Mouse (Mus musculus) heart, postnatal 14 days (tissue): ENCODE data around the gene Esr1. TPM values are rescaled to one million over a fixed set of nuclear protein-coding genes. Genes with fewer than 3 reads are reported as not detected.
A peak's percentile ranks its signal among the peaks of the same experiment; 100 is the strongest.
"Not testable (repeated sequence)": the region's sequence is repeated elsewhere in the genome, so short reads cannot be mapped to it uniquely, and the experiment has no call there.

Experiments
- DNase-seq, 2 experiments: peaks; one replicate each; pipeline ENCODE4 v3.0.0; 2021 to 2022
- intact Hi-C: fragments of 180-260 bp; cut with DNase I; formaldehyde crosslinking; loops from one replicate; pipeline ENCODE4 v1.15.1; 2025
- total RNA-seq, 2 experiments: library from RNA; stranded (reverse); gene quantifications; 2 replicates each; pipeline ENCODE4 v1.2.3; 2021

The Esr1 gene
- total RNA-seq, 2 experiments from 2014 or later, result 0.59 to 1.2 TPM

DNA sequence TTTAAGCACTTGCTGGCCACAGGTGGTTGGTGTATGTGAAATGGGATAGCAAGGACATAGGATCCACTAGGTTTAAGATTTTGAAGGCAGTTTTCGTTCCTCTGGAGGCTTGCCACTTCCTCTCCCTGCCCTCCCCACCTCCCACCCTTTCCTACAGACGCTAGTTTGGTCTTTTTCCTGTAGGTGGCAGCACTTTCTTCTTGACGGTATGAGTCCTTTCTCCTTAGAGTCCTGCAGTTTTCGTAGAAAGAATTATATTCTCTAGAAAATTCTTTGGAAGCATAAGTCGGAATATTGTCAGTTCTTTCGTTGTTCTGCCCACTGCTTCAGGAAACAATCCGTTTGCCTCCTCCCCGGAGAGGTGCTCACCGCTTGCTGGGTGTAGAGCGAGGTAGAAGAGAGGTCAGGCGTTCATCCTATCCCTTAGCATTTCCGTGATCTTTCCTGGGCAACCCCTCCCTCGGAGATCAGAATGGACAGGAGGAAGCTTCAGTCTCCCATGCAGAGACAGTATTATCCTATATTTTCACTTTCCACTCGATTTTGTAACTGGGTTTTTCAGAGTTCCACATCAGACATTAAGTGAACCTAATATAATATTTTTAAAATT lies 63.7 kb downstream of the Esr1 start:
- peak; percentile 11 to 47 for DNase-seq
- intact Hi-C loops, result not testable (repeated sequence)

DNA sequence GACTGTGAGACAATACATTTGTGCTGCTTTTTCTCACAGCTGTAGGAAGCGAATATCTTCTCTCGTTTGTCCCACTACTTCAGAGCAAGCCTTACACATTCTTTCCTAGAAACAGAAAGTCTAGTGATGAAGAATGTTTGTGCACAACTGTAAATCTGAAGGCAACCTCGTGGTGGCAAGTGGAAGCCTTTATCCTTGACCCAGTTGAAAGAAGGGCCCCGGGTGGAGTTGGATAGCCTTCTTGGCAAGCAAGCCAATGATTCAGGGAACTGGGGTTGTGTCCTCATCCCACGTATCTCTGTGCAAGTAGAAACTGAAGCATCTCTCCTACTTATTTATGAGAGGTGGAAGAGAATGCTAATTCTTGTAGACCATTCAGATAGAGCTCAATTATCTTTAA lies 71.7 kb downstream of the Esr1 start:
- intact Hi-C loops, result no loop called here
- DNase-seq, result no peak

DNA sequence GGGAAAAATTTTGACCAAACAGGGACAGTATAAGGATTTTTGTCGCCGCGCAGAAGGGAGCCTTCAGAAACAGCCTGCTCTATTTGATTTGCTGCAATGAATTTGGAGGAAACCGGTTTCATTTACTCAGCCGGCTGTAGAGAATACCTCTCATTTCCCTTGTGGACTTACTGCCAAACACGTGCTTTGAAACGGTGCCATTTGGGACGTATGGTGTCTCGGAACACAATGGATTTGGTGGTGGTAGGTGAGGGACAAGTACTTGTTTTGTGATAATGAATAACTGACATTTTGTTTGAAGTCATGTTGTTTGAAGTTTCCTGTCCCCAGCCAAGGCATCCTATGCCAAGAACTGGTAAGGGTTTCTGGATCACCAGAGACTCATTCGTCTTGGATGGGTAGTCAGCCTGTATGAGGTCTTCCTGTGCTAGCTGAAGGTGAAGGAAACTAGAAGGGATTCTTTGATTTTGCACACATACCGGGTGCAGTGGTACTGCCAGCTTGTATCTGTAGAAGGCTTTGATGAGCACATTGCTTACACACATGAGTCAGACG lies 72.4 kb downstream of the Esr1 start:
- no peak for DNase-seq
- intact Hi-C loops, result no loop called here

DNA sequence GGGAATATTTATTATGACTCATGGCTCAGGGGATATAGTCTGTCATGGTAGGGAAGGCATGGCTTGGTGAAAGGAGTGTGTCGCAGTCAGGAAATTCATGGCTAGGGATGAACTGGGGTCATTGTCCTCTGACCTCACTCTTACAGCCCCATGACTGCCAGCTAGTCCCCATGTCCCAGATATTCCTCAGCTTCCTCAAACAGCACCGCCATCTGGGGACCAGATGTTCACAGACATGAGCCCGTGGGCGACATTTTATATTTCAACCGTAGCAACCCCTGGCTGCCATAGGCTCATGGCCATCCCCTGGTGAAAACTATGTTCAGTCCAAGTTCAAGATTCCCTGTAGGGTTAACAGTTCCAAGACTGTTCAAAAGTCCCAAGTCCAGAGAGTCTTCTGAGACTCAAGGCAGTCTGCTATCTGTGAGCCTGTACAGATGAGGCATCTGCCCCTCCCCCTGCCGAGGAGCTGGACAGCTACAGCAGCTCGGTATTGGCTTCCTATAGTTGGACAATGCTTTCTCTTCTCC lies 83.0 kb downstream of the Esr1 start:
- intact Hi-C loops, result no loop called here
- DNase-seq, result no peak

DNA sequence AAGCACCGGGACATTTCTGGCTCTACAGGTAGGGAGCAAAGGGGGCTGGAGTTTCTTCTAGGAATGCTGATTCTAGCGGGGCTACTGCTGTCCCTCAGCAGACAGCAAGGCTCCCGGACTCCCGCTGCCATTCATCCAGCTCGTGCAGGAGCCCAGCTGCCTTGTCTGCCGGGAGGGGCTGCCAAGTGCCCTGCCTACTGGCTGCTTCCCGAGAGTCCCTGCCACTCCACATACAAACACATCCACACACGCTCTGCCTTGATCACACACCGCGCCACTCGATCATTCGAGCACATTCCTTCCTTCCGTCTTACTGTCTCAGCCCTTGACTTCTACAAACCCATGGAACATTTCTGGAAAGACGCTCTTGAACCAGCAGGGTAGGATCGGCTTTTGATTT lies 98.5 kb downstream of the Esr1 start:
- peak; percentile 22 to 23 for DNase-seq
- intact Hi-C loops, result no loop called here

DNA sequence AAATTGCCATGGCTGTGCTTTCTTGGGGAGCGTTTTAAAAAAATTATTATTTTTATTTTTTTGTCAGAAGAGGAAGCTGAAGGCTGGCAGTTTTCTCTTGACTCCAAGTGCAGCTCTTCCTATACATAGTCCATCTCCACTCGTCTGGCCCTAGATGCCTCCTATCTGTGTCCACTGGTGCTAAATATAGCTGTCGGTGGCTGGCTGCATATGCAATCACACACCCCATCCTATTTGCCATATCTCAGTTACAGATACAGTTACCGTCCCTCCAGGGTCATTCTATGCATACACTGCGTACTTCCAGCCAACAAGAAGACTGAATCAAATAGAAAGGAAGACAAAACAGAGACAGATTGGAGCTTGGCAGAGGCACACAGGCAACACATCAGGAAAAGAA lies 100.0 kb downstream of the Esr1 start:
- intact Hi-C loops, result no loop called here

DNA sequence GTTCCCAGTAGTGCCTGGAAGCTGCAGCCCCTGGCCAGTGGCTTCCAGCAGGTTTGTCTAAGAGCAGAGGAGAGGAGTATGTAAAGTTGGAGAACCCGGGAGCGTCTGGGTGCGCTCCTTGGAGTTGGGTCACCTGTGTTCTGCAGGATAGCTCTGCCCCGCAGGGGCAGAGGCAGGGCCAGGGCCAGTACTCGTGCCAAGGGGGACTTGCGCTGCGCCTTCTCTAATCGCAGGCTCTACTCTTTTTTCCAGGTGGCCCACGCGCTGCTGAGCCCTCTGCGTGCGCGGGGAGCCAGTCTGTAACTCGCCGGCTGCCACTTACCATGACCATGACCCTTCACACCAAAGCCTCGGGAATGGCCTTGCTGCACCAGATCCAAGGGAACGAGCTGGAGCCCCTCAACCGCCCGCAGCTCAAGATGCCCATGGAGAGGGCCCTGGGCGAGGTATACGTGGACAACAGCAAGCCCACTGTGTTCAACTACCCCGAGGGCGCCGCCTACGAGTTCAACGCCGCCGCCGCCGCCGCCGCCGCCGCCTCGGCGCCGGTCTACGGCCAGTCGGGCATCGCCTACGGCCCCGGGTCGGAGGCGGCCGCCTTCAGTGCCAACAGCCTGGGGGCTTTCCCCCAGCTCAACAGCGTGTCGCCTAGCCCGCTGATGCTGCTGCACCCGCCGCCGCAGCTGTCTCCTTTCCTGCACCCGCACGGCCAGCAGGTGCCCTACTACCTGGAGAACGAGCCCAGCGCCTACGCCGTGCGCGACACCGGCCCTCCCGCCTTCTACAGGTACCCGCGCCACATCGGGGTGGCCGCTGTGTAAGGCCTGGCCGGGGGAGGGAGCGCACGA lies 100.9 kb downstream of the Esr1 start:
- intact Hi-C loops, result no loop called here
- DNase-seq, result no peak

More for the DNA sequence above, 100.0 kb downstream of the Esr1 start:
- no peak for DNase-seq

DNA sequence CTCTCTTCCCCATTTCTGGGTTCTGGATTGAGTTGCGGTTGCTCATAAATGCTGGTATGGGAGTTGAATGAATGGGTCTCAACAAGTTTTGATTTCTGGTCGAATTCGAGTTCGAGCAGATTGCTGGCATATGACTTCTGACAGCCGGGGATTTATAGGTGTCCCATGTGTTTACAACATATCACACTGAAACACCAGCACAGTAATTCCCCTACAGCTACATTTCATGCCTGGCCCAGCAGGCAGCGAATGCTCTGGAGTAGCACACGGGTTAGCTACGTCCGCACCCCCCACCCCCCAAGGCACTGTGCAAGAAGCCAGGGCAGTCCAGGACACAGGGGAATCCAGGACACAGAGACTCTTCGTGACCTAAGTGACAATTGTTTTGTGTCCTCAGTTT lies 102.0 kb downstream of the Esr1 start:
- intact Hi-C loops, result no loop called here
- no peak for DNase-seq

DNA sequence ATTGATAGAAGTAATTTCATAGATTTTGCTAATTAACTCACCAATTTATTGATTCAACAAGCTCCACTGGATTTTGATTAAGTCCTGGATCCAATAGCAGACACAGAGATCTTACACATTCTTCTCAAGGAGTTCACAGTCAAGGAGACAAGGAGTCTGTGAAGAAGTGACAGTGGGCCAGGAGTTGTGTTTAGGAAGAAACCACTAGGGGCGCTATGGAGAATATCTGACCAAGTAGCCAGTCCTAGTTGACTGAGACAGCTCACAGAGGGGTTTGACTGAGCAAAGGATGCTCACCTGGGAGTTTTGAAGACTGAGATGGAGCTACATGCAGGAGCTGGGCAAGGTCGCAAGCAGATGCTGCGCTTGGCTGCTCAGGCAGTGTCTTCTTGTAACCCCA lies 113.5 kb downstream of the Esr1 start:
- peak in 1 of 2 experiments; percentile 10 for DNase-seq
- intact Hi-C loops, result no loop called here

DNA sequence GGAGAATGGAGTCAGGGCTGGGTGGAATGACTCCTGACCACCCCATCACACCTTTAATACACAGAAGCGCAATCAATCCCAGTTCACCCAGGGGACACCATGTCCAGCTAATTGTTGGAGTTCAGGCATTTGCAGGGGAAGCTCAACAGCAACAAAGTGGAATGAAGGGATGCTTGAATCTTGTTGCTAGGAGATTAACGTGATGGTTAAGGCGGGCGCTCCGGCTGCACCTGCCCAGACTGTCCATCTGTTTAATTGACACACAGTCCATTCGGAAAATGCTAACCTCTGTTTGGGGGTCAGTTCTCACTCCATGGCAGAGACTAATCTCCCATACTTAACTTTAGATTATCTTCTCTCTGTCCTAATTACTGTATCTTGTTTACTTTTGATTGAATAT lies 114.7 kb downstream of the Esr1 start:
- intact Hi-C loops, result no loop called here

DNA sequence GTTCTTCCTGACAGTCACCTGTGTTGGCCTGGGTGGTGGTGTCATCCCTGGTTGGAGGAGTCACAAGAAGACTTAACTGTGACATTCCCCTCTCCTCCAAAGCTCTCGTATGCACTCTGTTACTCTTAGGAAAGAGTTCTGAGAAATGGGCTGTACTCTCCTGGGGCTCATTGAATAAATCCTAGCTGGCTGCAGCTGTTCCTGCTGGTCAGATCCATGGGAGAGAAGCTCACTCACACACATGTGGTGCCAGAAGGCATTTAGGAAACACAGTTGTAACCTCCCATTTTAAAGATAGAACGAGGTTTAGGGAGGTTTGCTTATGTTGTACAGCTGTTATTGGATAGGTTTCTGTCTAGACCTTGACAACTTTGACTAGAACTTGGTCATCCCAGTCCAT lies 120.9 kb downstream of the Esr1 start:
- intact Hi-C loops, result no loop called here
- DNase-seq, result peak in 1 of 2 experiments; percentile 17

More for the DNA sequence above, 114.7 kb downstream of the Esr1 start:
- no peak for DNase-seq

DNA sequence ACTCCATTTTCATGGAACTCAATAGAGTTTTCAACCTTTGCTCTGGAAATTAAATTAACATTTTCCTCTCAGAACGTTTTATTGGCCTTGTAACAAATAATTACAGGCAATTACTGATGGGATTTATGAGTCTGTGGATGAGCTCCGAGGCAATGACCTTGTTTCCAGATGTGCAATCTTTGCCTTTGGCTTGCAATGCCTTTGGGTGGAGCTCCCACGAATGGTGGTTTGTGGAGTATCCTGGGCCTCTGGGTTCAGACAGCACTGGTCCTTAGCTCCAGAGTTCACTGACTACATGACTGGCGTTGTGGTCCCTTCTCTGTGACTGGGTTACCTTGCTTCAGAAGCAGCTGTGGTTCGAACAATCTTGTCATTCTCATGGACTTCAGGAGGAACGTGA lies 122.6 kb downstream of the Esr1 start:
- DNase-seq, result no peak
- intact Hi-C loops, result no loop called here

DNA sequence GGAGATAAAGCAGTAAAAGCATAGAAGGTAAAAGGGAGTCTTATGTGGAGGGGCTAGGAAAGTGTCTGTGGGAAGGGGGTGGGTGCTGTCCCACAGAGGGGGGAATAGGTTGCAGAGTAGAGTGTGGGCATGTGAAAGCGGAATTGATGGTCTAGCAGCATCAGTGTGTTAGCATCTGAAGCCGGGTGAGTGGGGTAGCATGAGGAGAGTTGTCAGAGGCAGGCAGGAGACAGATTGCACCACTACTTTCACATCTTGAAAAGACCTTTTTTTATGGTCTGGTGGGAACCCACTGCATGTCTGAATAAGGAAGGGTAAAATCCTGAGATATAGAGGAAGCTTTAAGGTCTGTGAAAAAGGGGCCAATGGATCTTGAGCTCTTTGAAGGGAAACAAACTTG lies 123.5 kb downstream of the Esr1 start:
- intact Hi-C loops, result no loop called here
- no peak for DNase-seq

DNA sequence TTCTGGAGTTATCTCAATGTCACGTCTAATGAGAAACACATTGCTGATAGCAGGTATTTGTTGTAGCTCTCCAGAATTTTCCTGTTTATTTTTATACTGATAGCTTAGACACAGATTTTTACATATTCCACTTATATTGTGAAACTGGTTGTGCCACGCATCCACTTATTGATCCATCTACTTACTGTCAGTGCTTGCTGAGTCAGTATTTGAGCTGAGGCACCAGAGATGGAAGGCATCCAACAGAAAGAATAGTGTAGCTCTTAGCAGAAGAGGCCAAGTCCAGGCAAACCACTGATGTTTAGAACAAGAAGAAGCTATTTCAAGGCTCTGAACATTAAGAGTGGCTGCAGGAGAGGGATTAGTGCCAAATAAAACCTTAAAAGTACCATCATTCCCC lies 126.9 kb downstream of the Esr1 start:
- intact Hi-C loops, result no loop called here
- no peak for DNase-seq

DNA sequence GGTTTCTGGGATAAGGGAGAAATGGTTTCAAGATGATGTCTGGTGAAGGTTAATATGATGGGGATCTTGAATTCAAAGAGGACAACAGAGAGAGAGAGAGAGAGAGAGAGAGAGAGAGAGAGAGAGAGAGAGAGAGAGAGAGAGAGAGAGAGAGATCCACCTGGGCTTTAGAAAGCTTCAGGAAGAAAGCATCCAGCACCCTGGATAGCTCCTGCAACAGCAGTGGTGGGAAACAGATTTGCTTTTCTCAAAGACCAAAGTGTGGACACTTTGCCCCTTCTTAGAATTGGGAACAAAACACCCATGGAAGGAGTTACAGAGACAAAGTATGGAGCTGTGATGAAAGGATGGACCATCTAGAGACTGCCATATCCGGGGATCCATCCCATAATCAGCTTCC lies 139.7 kb downstream of the Esr1 start:
- peak in 1 of 2 experiments; percentile 7 for DNase-seq
- intact Hi-C loops, result not testable (repeated sequence)

DNA sequence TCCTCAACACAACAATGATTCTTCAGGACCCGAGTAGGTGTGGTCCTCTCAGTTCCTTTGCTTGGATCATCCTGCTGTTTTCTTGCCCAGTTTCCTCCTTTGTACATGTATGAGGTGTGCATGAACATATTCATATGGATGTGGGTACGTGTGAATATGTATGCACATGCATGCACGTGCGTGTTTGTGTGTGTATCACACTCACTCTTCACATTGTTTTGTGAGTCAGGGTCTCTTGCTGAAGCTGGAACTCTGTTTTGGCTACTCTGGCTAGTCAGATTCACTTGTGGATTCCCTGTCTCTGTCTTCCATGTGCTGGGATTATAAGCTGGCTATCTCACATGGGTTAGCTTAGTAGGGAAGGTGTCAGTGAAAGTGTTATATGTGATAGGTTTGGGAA lies 141.6 kb downstream of the Esr1 start:
- DNase-seq, result no peak
- intact Hi-C loops, result no loop called here

DNA sequence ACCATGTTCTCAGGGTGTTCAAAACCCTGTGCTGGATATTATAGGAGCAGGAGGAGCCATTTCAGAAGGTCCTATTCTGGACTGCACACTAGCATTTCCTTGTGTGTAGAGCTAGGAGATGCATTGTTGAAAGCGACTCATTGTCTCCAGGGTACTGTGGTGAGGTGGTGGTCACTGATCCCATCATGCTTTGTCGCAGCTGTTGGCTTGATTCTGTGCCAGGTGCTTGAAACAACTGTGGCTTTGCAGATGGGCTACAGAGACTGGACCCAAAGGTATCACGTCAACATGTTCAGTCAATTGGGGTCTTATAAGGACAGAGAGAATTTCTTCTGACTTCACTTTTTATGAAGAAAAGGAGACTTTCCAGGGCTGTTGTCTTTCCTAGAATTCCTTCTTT lies 164.1 kb downstream of the Esr1 start:
- DNase-seq, result peak; percentile 63 to 69
- intact Hi-C loops, result no loop called here

DNA sequence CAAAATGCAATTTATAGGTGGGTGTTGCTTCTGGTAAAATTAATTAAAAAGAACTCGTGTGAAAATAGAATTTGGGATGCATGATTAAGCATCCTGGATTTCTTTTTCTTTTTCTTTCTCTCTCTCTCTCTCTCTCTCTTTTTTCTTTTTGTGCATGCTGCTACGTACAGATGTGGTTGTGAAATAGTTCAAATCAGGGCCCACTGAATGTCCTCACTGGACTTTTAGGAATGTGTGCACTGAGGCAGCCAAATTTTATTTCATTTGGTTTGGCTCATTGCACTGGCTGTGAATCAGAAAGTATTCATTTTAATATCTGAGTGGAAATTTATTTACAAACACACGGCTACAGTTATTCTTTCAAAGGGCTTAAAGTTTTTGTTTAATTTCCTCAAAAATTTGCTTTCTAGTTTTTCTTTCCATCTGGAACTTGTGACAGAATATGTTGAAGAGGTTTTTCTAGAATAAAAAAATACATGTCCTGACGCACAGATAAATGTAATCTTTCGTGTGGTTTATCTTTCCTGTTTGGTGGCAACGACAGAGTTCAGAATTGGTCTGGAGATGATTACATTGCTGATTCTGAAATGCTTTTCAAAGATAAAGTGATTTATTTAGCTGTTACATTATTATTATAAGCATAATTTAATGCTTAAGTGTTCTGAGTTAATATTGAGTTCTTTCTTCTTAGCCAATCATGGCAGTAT lies 164.8 kb downstream of the Esr1 start:
- intact Hi-C loops, result no loop called here
- peak in 1 of 2 experiments; percentile 32 for DNase-seq

DNA sequence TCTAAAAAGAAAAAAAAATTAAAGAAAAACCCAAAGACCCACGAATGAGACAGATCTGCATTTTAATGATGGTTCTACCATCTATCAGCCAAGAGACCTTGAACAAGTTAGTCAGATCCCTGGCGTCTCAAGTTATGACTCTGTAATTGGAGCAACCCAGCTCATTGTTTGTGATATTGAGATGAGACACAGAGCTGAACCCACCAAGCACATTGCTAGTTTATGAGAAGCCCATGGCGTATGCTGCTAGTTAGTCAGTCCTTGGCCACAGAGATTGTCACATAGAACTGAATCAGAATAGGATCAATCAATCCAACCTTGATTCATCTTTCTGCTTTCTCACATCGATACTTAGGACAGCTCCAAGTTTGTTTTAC lies 165.3 kb downstream of the Esr1 start:
- intact Hi-C loops, result no loop called here
- no peak for DNase-seq

DNA sequence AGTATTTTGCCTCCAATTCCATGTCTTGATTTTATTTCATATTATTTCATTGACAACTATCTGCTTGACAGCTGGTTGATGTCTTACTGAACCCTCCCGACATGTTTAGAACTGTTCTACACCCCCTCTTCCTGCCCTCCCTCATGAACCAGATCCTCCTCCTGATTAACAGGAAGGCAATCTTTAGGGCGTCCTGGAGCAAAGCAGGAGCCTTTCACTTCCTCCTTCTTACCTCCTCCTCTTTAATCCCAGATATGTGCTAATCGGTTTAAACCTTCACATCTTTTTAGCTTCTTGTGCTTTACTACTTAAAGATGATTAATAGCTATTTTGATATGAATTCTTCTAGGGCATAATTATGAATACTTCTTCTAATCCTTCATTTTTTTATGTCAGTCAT lies 166.6 kb downstream of the Esr1 start:
- intact Hi-C loops, result no loop called here
- no peak for DNase-seq

DNA sequence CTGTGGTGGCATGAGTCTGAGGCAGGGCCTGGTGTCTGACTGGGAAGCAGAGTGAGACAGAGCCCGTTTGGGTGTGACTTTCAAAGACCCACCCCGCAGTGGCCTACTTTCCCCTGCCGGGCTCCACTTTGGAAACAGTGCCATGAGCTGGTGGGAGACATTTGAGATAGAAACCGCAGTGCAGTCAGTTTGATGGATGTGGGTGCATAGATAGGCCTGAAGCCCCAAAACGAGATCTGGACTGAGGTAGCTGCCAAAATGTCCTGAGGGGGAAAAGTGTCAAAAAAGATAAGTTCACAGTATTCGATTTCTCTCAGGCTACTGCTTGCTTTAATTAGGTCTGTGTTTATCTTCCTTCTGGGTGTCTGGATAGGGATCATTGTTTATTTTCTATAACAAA lies 169.5 kb downstream of the Esr1 start:
- intact Hi-C loops, result no loop called here
- no peak for DNase-seq
